Comparison of ENCODE assay signal across 14 mouse cellular contexts in the genomic region with DNA sequence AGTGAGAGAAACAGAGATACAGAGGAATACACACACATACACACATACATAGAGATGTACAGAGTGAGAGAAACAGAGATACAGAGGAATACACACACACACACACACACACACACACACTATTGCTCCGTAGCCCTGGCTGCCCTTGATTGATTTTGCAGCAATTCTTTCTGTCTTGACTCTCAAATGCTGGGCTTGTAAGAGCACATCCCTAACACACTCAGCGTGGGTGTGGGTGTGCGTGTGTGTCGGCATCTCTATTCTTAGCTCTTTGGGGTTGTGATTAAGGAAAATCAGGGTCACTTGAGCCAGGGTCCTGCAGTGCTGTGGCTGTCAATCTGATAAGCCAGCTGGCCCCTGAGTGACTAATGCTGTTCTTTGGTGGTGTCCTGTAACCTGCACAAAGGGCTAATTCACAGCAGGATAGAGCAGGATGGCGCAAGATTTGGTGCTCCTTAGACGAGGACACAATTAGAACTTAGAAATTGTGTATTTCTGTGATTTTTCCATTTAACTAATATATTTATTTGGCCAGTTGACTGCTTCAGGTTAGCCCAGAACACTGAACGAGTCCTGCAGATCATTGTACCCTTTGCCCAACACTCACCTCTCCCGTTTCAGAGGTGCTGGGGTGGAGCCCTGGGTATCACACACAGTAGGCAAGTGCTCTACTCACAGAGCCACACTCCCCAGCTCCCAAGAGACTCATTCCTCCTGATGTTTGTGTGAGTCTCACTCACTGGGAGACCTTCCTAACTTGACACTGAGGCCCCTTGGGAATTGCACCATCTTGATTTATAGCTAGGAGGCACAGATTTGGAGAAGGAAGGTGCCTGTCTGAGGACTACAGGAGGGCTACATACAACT. TPM values are rescaled to one million over a fixed set of nuclear protein-coding genes. Genes with fewer than 3 reads are reported as not detected.
DNase-seq lines count a peak whose midpoint lies in the region; ATAC-seq and TF ChIP-seq lines count a peak whose summit lies in the region.
"Had no signal": no experiment of that assay in that cellular context is flagged by ENCODE, and none has a peak within 500 bp of the region (broad histone marks: within the 10 kb centered on the region; RNA-seq: fewer than 3 reads in every experiment).

No protein-coding gene starts in this region.

- in situ Hi-C loops in CH12.LX (cut with MboI; ENCODE audit: low pct_ligation_motif_present, low pct_unique_long_range_greater_than_20kb, low sequenced_read_pairs), result no loop called here

- no peak overlapping the region for H3K4me3 ChIP-seq in heart, embryonic 10.5 days
- no peak overlapping the region for H3K4me3 ChIP-seq in midbrain, embryonic 10.5 days
- no peak overlapping the region for H3K4me3 ChIP-seq in midbrain, embryonic 16.5 days (ENCODE audit: low read depth, low read length)
- H3K4me3 ChIP-seq in CH12.LX (replicated peaks in 1 of 3; ENCODE audit: low read depth in 2 of 3, low read length in 2 of 3, poor library complexity in 1 of 3), result no peak overlapping the region
- H3K4me3 ChIP-seq in embryonic facial prominence, embryonic 15.5 days (replicated peaks), result no peak overlapping the region
- H3K4me3 ChIP-seq in lung, adult 2 months (replicated peaks; ENCODE audit: extremely low read depth, low read depth, low read length), result no peak overlapping the region
- H3K4me3 ChIP-seq: intestine, embryonic 15.5 days; liver, embryonic 15.5 days had no signal

- TF ChIP-seq EP300 in CH12.LX (IDR thresholded peaks at IDR 0.05; ENCODE audit: low read length), result no peak

- ATAC-seq in midbrain, embryonic 16.5 days, result no peak
- no peak for ATAC-seq in embryonic facial prominence, embryonic 15.5 days (ENCODE audit: insufficient number of reproducible peaks, low FRiP score, low TSS enrichment, low read depth)
- ATAC-seq: intestine, embryonic 15.5 days had no signal

- no peak overlapping the region for H3K4me2 ChIP-seq in midbrain, embryonic 16.5 days (ENCODE audit: low read length)
- H3K4me2 ChIP-seq in CH12.LX (ENCODE audit: insufficient read depth, low read depth, poor library complexity, severe bottlenecking), result peak overlapping the region; percentile 62; the same call in 1 of the 2 replicates
- no peak overlapping the region for H3K4me2 ChIP-seq in embryonic facial prominence, embryonic 15.5 days (replicated peaks)
- H3K4me2 ChIP-seq: intestine, embryonic 15.5 days; liver, embryonic 15.5 days had no signal

- H3K9me3 ChIP-seq in heart, embryonic 10.5 days, result no peaks in the 10 kb centered on the region
- H3K9me3 ChIP-seq in midbrain, embryonic 10.5 days (replicated peaks), result no peaks in the 10 kb centered on the region
- H3K9me3 ChIP-seq in midbrain, embryonic 16.5 days (replicated peaks; ENCODE audit: control insufficient read depth, low read length, poor library complexity, severe bottlenecking), result no peaks in the 10 kb centered on the region
- no peaks in the 10 kb centered on the region for H3K9me3 ChIP-seq in CH12.LX (replicated peaks; ENCODE audit: low read length)
- H3K9me3 ChIP-seq in embryonic facial prominence, embryonic 15.5 days (replicated peaks), result no peaks in the 10 kb centered on the region
- H3K9me3 ChIP-seq: intestine, embryonic 15.5 days; liver, embryonic 15.5 days had no signal

- no peak for TF ChIP-seq RAD21 in CH12.LX (IDR thresholded peaks at IDR 0.05; ENCODE audit: low read depth, low read length)

- WGBS in heart, embryonic 10.5 days, result 39% methylated on average over 8 of the region's 8 CpGs
- 60% methylated on average over 8 of the region's 8 CpGs for WGBS in midbrain, embryonic 10.5 days
- 56% methylated on average over 8 of the region's 8 CpGs for WGBS in midbrain, embryonic 16.5 days
- WGBS in embryonic facial prominence, embryonic 15.5 days, result 46% methylated on average over 8 of the region's 8 CpGs
- WGBS in lung, adult 2 months, result 79% methylated on average over 8 of the region's 8 CpGs

- H3K27ac ChIP-seq in heart, embryonic 10.5 days, result peak overlapping the region; percentile 80; the same call in 1 of the 2 replicates
- H3K27ac ChIP-seq in midbrain, embryonic 10.5 days (replicated peaks), result peak overlapping the region; percentile 58; the same call in 1 of the 2 replicates
- H3K27ac ChIP-seq in midbrain, embryonic 16.5 days (ENCODE audit: low read length), result no peak overlapping the region
- H3K27ac ChIP-seq in CH12.LX (ENCODE audit: insufficient read depth, low read depth), result peak overlapping the region; percentile 79
- H3K27ac ChIP-seq in embryonic facial prominence, embryonic 15.5 days (replicated peaks), result peak overlapping the region; percentile 35
- H3K27ac ChIP-seq: intestine, embryonic 15.5 days; kidney, postnatal 0 days; liver, embryonic 15.5 days; macrophage had no signal

- peak; percentile 56 for DNase-seq in heart, embryonic 10.5 days (ENCODE audit: low spot score)
- no peak for DNase-seq in heart, postnatal 25 days (ENCODE audit: low spot score)
- DNase-seq in midbrain, embryonic 10.5 days (ENCODE audit: low spot score), result no peak
- no peak for DNase-seq in CH12.LX (ENCODE audit: extremely low read depth)
- DNase-seq in urinary bladder, postnatal 25 days (ENCODE audit: low spot score), result no peak
- no peak for DNase-seq in lung, adult 2 months
- DNase-seq: cerebellum, adult 11-12 months; layer of hippocampus, adult 9-11 months had no signal

- dilution Hi-C loops in CH12.LX (cut with MboI; ENCODE audit: extremely low pct_ligation_motif_present, extremely low pct_unique_long_range_greater_than_20kb, low sequenced_read_pairs), result no loop called here

- no peaks in the 10 kb centered on the region for H3K79me2 ChIP-seq in CH12.LX (replicated peaks; ENCODE audit: control insufficient read depth, extremely low read depth, insufficient read depth, poor library complexity, severe bottlenecking)

- TF ChIP-seq POLR2A in CH12.LX (IDR thresholded peaks at IDR 0.05; ENCODE audit: low read depth, low read length), result no peak
- no peak for TF ChIP-seq POLR2A in lung, adult 2 months (IDR thresholded peaks at IDR 0.05; ENCODE audit: borderline replicate concordance, extremely low read depth, low read depth, low read length)

- no peaks in the 10 kb centered on the region; the same call in 1 of the 2 replicates for H3K27me3 ChIP-seq in heart, embryonic 10.5 days (ENCODE audit: insufficient read depth, poor library complexity, severe bottlenecking)
- H3K27me3 ChIP-seq in midbrain, embryonic 10.5 days (ENCODE audit: low read depth, poor library complexity, severe bottlenecking), result no peaks in the 10 kb centered on the region
- no peaks in the 10 kb centered on the region for H3K27me3 ChIP-seq in midbrain, embryonic 16.5 days (ENCODE audit: control insufficient read depth, insufficient read depth, low read depth, low read length)
- H3K27me3 ChIP-seq in CH12.LX (replicated peaks), result no peaks in the 10 kb centered on the region
- H3K27me3 ChIP-seq in embryonic facial prominence, embryonic 15.5 days, result no peaks in the 10 kb centered on the region
- H3K27me3 ChIP-seq: intestine, embryonic 15.5 days; liver, embryonic 15.5 days had no signal

- intact Hi-C loops in heart, postnatal 25 days (cut with DNase I), result no loop called here

- no peaks in the 10 kb centered on the region for H3K36me3 ChIP-seq in heart, embryonic 10.5 days
- H3K36me3 ChIP-seq in midbrain, embryonic 10.5 days, result no peaks in the 10 kb centered on the region
- no peaks in the 10 kb centered on the region for H3K36me3 ChIP-seq in midbrain, embryonic 16.5 days (ENCODE audit: control insufficient read depth, insufficient read depth, low read length)
- peaks cover 0 to 19% of the 10 kb centered on the region in 2 experiments for H3K36me3 ChIP-seq in CH12.LX (replicated peaks in 1 of 2; ENCODE audit: control insufficient read depth in 1 of 2, insufficient read depth in 1 of 2, low read length in 1 of 2)
- H3K36me3 ChIP-seq in embryonic facial prominence, embryonic 15.5 days, result no peaks in the 10 kb centered on the region
- H3K36me3 ChIP-seq: intestine, embryonic 15.5 days; liver, embryonic 15.5 days had no signal

- H3K4me1 ChIP-seq in heart, embryonic 10.5 days, result peaks cover 43% of the 10 kb centered on the region
- H3K4me1 ChIP-seq in midbrain, embryonic 10.5 days, result peaks cover 22% of the 10 kb centered on the region
- H3K4me1 ChIP-seq in midbrain, embryonic 16.5 days (ENCODE audit: control insufficient read depth, insufficient read depth, low read length), result no peaks in the 10 kb centered on the region
- peaks cover 40 to 78% of the 10 kb centered on the region in 2 experiments for H3K4me1 ChIP-seq in CH12.LX (ENCODE audit: control insufficient read depth in 1 of 2, insufficient read depth in 2 of 2)
- peaks cover 37% of the 10 kb centered on the region for H3K4me1 ChIP-seq in embryonic facial prominence, embryonic 15.5 days
- H3K4me1 ChIP-seq in lung, adult 2 months (ENCODE audit: control insufficient read depth, insufficient read depth, low read length), result no peaks in the 10 kb centered on the region

- no peak overlapping the region for H3K9ac ChIP-seq in midbrain, embryonic 16.5 days (ENCODE audit: low read depth, low read length)
- peak overlapping the region; percentile 30 for H3K9ac ChIP-seq in CH12.LX (ENCODE audit: insufficient read depth, low read depth)
- no peak overlapping the region for H3K9ac ChIP-seq in embryonic facial prominence, embryonic 15.5 days
- H3K9ac ChIP-seq: intestine, embryonic 15.5 days; liver, embryonic 15.5 days had no signal

- TF ChIP-seq CTCF in CH12.LX (conservative IDR thresholded peaks at IDR 0.05 in 1 of 2, IDR thresholded peaks at IDR 0.05 in 1 of 2; ENCODE audit: low read depth in 2 of 2, low read length in 2 of 2), result no peak
- no peak for TF ChIP-seq CTCF in lung, adult 2 months (IDR thresholded peaks at IDR 0.05; ENCODE audit: insufficient read depth, low read length)

RNA-seq across cellular contexts. Expression of gene Cdkn1a, which starts 27.4 kb away (rescaled TPM):
- polyA plus RNA-seq in heart, embryonic 10.5 days (2016; fragmentation: Nextera tagmentation; extraction: Ambion mirVana), result 31.3 and 33.1 TPM in 2 replicates
- total RNA-seq in heart, postnatal 25 days (2021), result 100 to 1,000 TPM in 1 of 2 experiments, 10 to 100 TPM in 1; 30.1 to 102 TPM
- 19.1 and 24.8 TPM in 2 replicates for polyA plus RNA-seq in midbrain, embryonic 10.5 days (2016; fragmentation: Nextera tagmentation; extraction: Ambion mirVana)
- 115 and 148 TPM in 2 replicates for polyA plus RNA-seq in midbrain, embryonic 16.5 days (2015; fragmentation: Nextera tagmentation; extraction: Ambion mirVana)
- 25.3 and 37.5 TPM in 2 replicates for total RNA-seq in CH12.LX (2012; rRNA removed)
- total RNA-seq in CH12.LX (2014; rRNA removed), result 9.1 and 10.6 TPM in 2 replicates
- polyA plus RNA-seq in CH12.LX (2012; ENCODE audit: insufficient read length, low read depth), result 55.0 and 59.1 TPM in 2 replicates
- polyA plus RNA-seq in embryonic facial prominence, embryonic 15.5 days (2015; fragmentation: Nextera tagmentation; extraction: Ambion mirVana), result 347 and 357 TPM in 2 replicates
- polyA plus RNA-seq in lung, adult 2 months (2012; rRNA removed), result 70.3 and 91.5 TPM in 2 replicates

RNA-seq across cellular contexts. Expression of gene Srsf3, which starts 30.9 kb away (rescaled TPM):
- 433 and 498 TPM in 2 replicates for polyA plus RNA-seq in heart, embryonic 10.5 days (2016; fragmentation: Nextera tagmentation; extraction: Ambion mirVana)
- total RNA-seq in heart, postnatal 25 days (2021), result 10 to 100 TPM; 68.9 to 75.4 TPM
- polyA plus RNA-seq in midbrain, embryonic 10.5 days (2016; fragmentation: Nextera tagmentation; extraction: Ambion mirVana), result 789 and 839 TPM in 2 replicates
- polyA plus RNA-seq in midbrain, embryonic 16.5 days (2015; fragmentation: Nextera tagmentation; extraction: Ambion mirVana), result 425 and 475 TPM in 2 replicates
- total RNA-seq in CH12.LX (2012; rRNA removed) (171 and 266 TPM in 2 replicates), CH12.LX (2014; rRNA removed) (380 and 479 TPM in 2 replicates)
- polyA plus RNA-seq in CH12.LX (2012; ENCODE audit: insufficient read length, low read depth), result 687 and 712 TPM in 2 replicates
- 485 and 487 TPM in 2 replicates for polyA plus RNA-seq in embryonic facial prominence, embryonic 15.5 days (2015; fragmentation: Nextera tagmentation; extraction: Ambion mirVana)
- polyA plus RNA-seq in lung, adult 2 months (2012; rRNA removed), result 159 and 168 TPM in 2 replicates

RNA-seq across cellular contexts. Expression of gene Rab44, which starts 50.6 kb away (rescaled TPM):
- polyA plus RNA-seq in heart, embryonic 10.5 days (2016; fragmentation: Nextera tagmentation; extraction: Ambion mirVana), result 0.23 and 0.48 TPM in 2 replicates
- under 1 TPM; 0.13 to 0.39 TPM for total RNA-seq in heart, postnatal 25 days (2021)
- 0.06 and 0.47 TPM in 2 replicates for polyA plus RNA-seq in midbrain, embryonic 10.5 days (2016; fragmentation: Nextera tagmentation; extraction: Ambion mirVana)
- 0.08 and 0.17 TPM in 2 replicates for polyA plus RNA-seq in midbrain, embryonic 16.5 days (2015; fragmentation: Nextera tagmentation; extraction: Ambion mirVana)
- total RNA-seq in CH12.LX (2012; rRNA removed), result 0.17 and 0.34 TPM in 2 replicates
- 0.12 TPM in 1 of 2 replicates, not detected in the other for total RNA-seq in CH12.LX (2014; rRNA removed)
- polyA plus RNA-seq in CH12.LX (2012; ENCODE audit: insufficient read length, low read depth), result 0.30 TPM in 1 of 2 replicates, not detected in the other
- polyA plus RNA-seq in embryonic facial prominence, embryonic 15.5 days (2015; fragmentation: Nextera tagmentation; extraction: Ambion mirVana), result 3.4 and 4.5 TPM in 2 replicates
- polyA plus RNA-seq in lung, adult 2 months (2012; rRNA removed), result 13.0 and 15.7 TPM in 2 replicates

RNA-seq across cellular contexts. Expression of gene Stk38, which starts 55.6 kb away (rescaled TPM):
- 92.2 and 93.7 TPM in 2 replicates for polyA plus RNA-seq in heart, embryonic 10.5 days (2016; fragmentation: Nextera tagmentation; extraction: Ambion mirVana)
- total RNA-seq in heart, postnatal 25 days (2021), result 10 to 100 TPM; 32.8 to 38.2 TPM
- polyA plus RNA-seq in midbrain, embryonic 10.5 days (2016; fragmentation: Nextera tagmentation; extraction: Ambion mirVana), result 115 and 130 TPM in 2 replicates
- 83.1 and 90.9 TPM in 2 replicates for polyA plus RNA-seq in midbrain, embryonic 16.5 days (2015; fragmentation: Nextera tagmentation; extraction: Ambion mirVana)
- total RNA-seq in CH12.LX (2012; rRNA removed) (25.9 and 29.0 TPM in 2 replicates), CH12.LX (2014; rRNA removed) (56.0 and 56.4 TPM in 2 replicates)
- polyA plus RNA-seq in CH12.LX (2012; ENCODE audit: insufficient read length, low read depth), result 50.9 and 56.0 TPM in 2 replicates
- 111 and 122 TPM in 2 replicates for polyA plus RNA-seq in embryonic facial prominence, embryonic 15.5 days (2015; fragmentation: Nextera tagmentation; extraction: Ambion mirVana)
- polyA plus RNA-seq in lung, adult 2 months (2012; rRNA removed), result 105 and 111 TPM in 2 replicates
